ENCODE assay signal across 1 mouse cellular context in genomic region chr7:80160945-80161306, GRCm38 (mm10).
TF ChIP-seq lines count a peak whose summit lies in the region.

No protein-coding gene starts in this region.

TF ChIP-seq in CH12.LX, 34 proteins besides CTCF, POLR2A, EP300 and RAD21 (continued from another document):
- TF ChIP-seq USF1 (IDR thresholded peaks at IDR 0.05; ENCODE audit: low read depth, low read length) = peak; percentile 78
- TF ChIP-seq HCFC1 (IDR thresholded peaks at IDR 0.05; ENCODE audit: low read depth, low read length) = no peak
- TF ChIP-seq USF2 (conservative IDR thresholded peaks at IDR 0.05; ENCODE audit: low read depth, low read length) = peak; percentile 55
- TF ChIP-seq MEF2A (IDR thresholded peaks at IDR 0.05; ENCODE audit: borderline replicate concordance, low read depth, low read length) = no peak
- no peak for TF ChIP-seq TCF12 (IDR thresholded peaks at IDR 0.05; ENCODE audit: low read depth, low read length)
